Mouse (Mus musculus) kidney, postnatal 36 days (tissue): ENCODE data around the gene Gm10697.
"Not testable (repeated sequence)": the region's sequence is repeated elsewhere in the genome, so short reads cannot be mapped to it uniquely, and the experiment has no call there.

ENCODE experiments used
- DNase-seq, 2 experiments: peaks; one replicate each; pipeline ENCODE4 v3.0.0; 2021 to 2022; ENCODE audit warnings: mixed read lengths in 2 of 2

Gm10697 gene

DNA sequence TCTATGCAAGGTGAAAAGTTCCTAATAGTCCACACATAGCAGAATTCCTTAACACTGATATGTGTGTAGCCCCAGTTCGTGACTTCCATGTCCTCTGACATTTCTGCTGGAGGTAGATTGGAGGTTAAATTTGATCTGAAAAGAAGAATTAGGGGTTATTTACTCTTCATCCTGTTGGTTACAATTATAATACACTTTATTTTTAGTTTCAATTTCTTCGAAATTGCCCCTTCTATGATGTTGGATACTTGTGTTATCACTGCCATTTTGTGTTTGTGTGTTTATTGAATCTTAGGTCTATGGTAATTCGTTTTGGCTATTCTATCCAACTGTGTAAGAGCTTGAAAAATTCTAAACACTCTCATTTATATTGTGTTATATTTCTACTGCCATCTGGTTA is at the start of gene Gm10697:
Gene Gm10697, minus strand, starts transcription at position 101 of the 400 bp plus-strand sequence.
- not testable (repeated sequence) for DNase-seq

DNA sequence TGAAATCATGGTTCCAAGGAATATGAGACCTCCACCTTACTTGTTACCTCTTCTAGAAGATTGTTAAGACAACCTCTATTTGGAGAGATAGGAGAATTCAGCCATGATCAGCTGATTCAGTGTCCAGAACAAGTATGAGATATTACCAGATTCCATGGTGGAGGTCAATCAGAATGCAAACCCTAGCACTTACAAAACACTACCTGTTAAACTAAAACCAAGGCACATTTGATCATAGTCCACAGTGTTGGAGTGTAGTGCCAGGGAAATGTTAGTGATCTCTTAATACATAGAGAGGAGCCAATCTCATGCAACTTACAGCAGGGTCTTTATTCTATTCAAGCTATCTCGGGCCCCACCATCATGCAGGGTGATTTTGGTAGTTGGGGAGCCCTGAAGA is 42.6 kb upstream of the Gm10697 start:
- peak in 1 of 2 experiments; percentile 13 for DNase-seq

DNA sequence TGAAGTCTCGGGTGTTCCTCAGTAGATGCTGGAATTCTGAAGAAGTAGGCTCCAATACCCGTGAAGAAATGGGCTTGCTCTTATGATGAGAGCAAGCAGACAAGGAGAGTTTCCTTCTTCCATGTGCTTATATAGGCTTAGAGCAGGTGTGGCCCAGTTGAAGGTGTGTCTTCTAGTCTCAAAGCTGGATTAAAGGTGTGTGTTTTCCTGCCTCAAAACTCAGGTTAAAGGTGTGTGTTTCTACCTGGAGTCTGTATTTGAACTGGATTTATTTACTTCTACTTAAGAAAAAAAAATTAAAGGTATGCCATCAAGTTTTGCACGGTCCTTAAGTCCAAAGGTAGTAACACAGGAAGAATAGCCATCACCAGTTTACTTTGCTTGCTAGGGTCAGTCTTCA is 17.7 kb downstream of the Gm10697 start, which contains the start of gene Gm9125:
Gene Gm9125, minus strand, starts transcription at position 101 of the 400 bp plus-strand sequence.
- DNase-seq = not testable (repeated sequence)

DNA sequence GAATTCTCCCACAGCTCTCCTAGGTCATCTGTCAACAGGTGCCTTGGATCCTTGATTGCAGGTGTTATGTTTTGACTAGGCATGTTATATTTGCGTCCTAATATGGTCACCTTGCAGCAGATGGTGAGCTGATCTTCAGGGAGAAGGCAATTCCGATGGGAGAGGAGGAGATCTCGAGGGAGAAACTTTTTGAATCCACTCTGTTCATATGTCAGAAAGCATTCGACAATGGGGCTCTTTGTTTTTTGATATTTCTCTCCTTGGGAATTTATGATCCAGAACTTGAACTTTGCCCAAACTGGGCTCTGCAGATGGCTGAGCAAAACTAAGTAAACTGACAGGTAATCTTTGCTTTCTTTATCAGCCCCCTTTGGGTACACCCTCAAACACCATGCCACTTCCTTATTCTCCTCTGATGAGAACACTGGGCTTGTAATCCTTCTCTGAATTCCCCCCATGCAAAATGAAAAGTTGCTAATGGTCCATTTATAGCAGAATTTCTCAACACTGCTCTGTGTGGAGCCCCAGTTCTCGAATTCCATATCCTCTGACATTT is 22.8 kb downstream of the Gm10697 start:
- DNase-seq = not testable (repeated sequence)

DNA sequence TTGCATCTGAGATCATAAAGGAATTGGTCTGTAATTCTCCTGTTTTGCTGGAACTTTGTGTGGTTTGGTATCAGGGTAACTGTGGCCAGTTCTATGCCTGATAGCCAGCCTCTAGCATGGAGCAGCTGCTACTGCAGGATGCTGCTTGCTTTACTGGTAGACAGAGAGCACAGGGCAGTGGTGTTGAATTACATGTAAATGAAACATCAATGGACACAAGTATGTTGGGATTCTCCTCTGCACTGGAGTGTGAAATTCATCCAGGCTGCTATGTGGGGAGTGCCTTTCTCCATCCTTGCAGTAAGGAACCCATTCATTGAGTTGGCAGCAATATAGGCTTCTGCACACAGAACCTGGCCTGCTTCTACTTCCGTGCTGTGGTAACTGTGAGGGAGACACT is 34.2 kb downstream of the Gm10697 start:
- DNase-seq = not testable (repeated sequence)

DNA sequence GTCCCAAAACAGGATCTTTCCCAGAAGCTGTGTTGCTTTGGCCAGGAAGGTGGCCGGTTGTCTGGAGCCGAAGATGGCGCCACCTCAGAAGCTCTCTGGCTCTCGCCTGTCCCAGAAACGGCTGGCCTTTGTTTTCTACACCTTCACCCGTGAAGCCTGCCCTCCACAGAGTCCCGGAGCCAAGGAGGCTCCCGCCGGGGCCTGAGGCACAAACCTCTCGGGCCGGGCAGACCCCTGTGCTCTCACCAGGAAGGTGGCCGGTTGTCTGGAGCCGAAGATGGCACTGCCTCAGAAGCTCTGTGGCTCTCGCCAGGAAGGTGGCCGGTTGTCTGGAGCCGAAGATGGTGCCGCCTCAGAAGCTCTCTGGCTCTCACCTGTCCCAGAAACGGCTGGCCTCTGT is 38.0 kb downstream of the Gm10697 start:
- not testable (repeated sequence) for DNase-seq
